Mouse (Mus musculus) splenic B cell, adult 2 months (primary cell): Measurements from ENCODE around the gene Ppp1r15a.

ENCODE experiments used
- DNase-seq: peaks from one replicate; pipeline ENCODE4 v3.0.0-alpha.2; 2011; ENCODE audit warnings: low read depth, low spot score
- H3K27me3 ChIP-seq: 2 replicates; pipeline ENCODE4 v1.6.1; 2012; ENCODE audit warnings: mild to moderate bottlenecking, low read length, moderate library complexity, mixed read lengths; ENCODE audit not compliant: control insufficient read depth, poor library complexity, insufficient read depth, severe bottlenecking
- H3K36me3 ChIP-seq: 2 replicates; pipeline ENCODE4 v1.6.1; 2012; ENCODE audit warnings: mild to moderate bottlenecking, low read length, moderate library complexity, mixed read lengths; ENCODE audit not compliant: control insufficient read depth, poor library complexity, insufficient read depth, severe bottlenecking

Gene Ppp1r15a

GRCm38 (mm10) chr7:45560241-45560640 is 34.2 kb upstream of the Ppp1r15a start:
- Histone ChIP-seq H3K36me3 (no peaks in the 10 kb centered on the region), H3K27me3 (no peaks in the 10 kb centered on the region)
- DNase-seq, result no peak

- no peak for DNase-seq
- H3K27me3 ChIP-seq, result no peaks in the 10 kb centered on the region
- no peaks in the 10 kb centered on the region for H3K36me3 ChIP-seq
Measured at GRCm38 (mm10) chr7:45558907-45559306, 32.8 kb upstream of the Ppp1r15a start.

GRCm38 (mm10) chr7:45555787-45556186 is 29.7 kb upstream of the Ppp1r15a start:
- Histone ChIP-seq H3K27me3 (no peaks in the 10 kb centered on the region; the same call in 1 of the 2 replicates), H3K36me3 (no peaks in the 10 kb centered on the region)
- peak; percentile 88 for DNase-seq

GRCm38 (mm10) chr7:45554744-45555143 is 28.7 kb upstream of the Ppp1r15a start, which contains the start of gene Hsd17b14:
TSS of gene Hsd17b14 (plus strand) at chr7:45554893.
- H3K36me3 ChIP-seq, result no peaks in the 10 kb centered on the region
- no peak for DNase-seq
- no peaks in the 10 kb centered on the region; the same call in 1 of the 2 replicates for H3K27me3 ChIP-seq

- DNase-seq, result no peak
- Histone ChIP-seq H3K36me3 (no peaks in the 10 kb centered on the region), H3K27me3 (no peaks in the 10 kb centered on the region; the same call in 1 of the 2 replicates)
Measured at GRCm38 (mm10) chr7:45553990-45554389, 27.9 kb upstream of the Ppp1r15a start.

GRCm38 (mm10) chr7:45553519-45553918 is 27.5 kb upstream of the Ppp1r15a start:
- Histone ChIP-seq H3K36me3 (no peaks in the 10 kb centered on the region), H3K27me3 (no peaks in the 10 kb centered on the region; the same call in 1 of the 2 replicates)
- DNase-seq, result no peak

GRCm38 (mm10) chr7:45551512-45551883 is 25.4 kb upstream of the Ppp1r15a start:
- no peaks in the 10 kb centered on the region for H3K36me3 ChIP-seq

GRCm38 (mm10) chr7:45550821-45551511 is 24.9 kb upstream of the Ppp1r15a start:
- no peak for DNase-seq
- Histone ChIP-seq H3K36me3 (no peaks in the 10 kb centered on the region), H3K27me3 (no peaks in the 10 kb centered on the region; the same call in 1 of the 2 replicates)

More at GRCm38 (mm10) chr7:45551512-45551883, 25.4 kb upstream of the Ppp1r15a start:
- no peaks in the 10 kb centered on the region; the same call in 1 of the 2 replicates for H3K27me3 ChIP-seq
- DNase-seq, result no peak

DNA sequence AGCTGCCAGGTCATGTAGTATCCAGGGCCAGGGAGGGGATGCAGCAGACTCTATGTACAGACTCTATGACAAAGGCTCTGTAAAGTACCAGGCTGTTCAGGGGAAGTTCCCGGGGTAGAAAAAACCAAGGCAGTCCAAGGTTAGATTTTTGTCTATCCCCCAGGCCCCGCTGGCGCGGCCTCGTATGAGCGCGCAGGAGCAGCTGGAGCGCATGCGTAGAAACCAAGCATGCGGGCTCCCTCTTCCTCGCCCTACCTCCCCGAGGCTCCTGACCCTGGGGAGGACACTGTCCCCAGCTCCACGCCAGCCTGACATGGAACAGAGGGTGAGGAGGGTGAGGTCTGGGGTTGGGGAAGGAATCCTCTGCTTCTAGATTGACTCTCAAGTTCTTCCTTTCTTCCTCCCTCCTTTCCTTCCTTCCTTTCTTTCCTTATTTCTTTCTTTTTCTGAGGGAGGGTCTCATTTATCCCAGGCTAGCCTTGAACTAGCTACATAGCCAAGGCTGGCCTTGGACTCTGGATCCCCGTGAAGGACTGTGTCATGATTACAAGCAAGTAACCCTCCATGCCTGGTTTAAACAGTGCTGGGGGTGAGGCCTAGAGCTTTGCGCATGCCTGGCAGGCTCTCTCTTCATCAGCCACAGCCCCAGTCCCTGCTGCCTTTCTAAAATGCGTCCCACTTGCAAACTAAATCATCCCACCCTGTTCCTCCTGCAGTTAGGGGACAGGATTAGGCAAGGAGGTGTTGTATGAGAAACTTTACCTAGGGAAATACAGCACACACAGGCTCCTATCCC is 23.8 kb upstream of the Ppp1r15a start:
- no peaks in the 10 kb centered on the region for H3K36me3 ChIP-seq
- DNase-seq, result no peak

GRCm38 (mm10) chr7:45544525-45544924 is 18.5 kb upstream of the Ppp1r15a start:
- Histone ChIP-seq H3K36me3 (no peaks in the 10 kb centered on the region), H3K27me3 (no peaks in the 10 kb centered on the region)
- DNase-seq, result no peak

More for the DNA sequence above, 23.8 kb upstream of the Ppp1r15a start:
- no peaks in the 10 kb centered on the region; the same call in 1 of the 2 replicates for H3K27me3 ChIP-seq

- H3K36me3 ChIP-seq, result no peaks in the 10 kb centered on the region
- no peaks in the 10 kb centered on the region for H3K27me3 ChIP-seq
Measured at GRCm38 (mm10) chr7:45540213-45540612, 14.1 kb upstream of the Ppp1r15a start.

GRCm38 (mm10) chr7:45539095-45539494 is 13.0 kb upstream of the Ppp1r15a start:
- Histone ChIP-seq H3K27me3 (no peaks in the 10 kb centered on the region), H3K36me3 (no peaks in the 10 kb centered on the region)
- no peak for DNase-seq

More at GRCm38 (mm10) chr7:45540213-45540612, 14.1 kb upstream of the Ppp1r15a start:
- no peak for DNase-seq

GRCm38 (mm10) chr7:45538163-45539041 is 12.3 kb upstream of the Ppp1r15a start:
- no peaks in the 10 kb centered on the region for H3K27me3 ChIP-seq
- DNase-seq, result no peak
- H3K36me3 ChIP-seq, result no peaks in the 10 kb centered on the region

- DNase-seq, result no peak
- Histone ChIP-seq H3K36me3 (no peaks in the 10 kb centered on the region), H3K27me3 (no peaks in the 10 kb centered on the region)
Measured at GRCm38 (mm10) chr7:45537602-45538001, 11.5 kb upstream of the Ppp1r15a start.
